Mouse (Mus musculus) limb, embryonic 13.5 days (tissue): ENCODE measurements around the gene Egln1. TPM values are rescaled to one million over a fixed set of nuclear protein-coding genes. Genes with fewer than 3 reads are reported as not detected.

Experiments used
- ATAC-seq: fragments of 200-750 bp; cut with Nextera tagmentation; 2 replicates; pipeline ENCODE4 v1.8.0; 2017; ENCODE audit warnings: low read depth, moderate number of reproducible peaks, moderate TSS enrichment; ENCODE audit not compliant: low FRiP score
- H3K27ac ChIP-seq: fragments of 300-500 bp; sonication (generic); 2 replicates; pipeline ENCODE4 v1.5.1; 2015; ENCODE audit warnings: inconsistent platforms, mild to moderate bottlenecking, moderate library complexity
- H3K27me3 ChIP-seq: fragments of 300-500 bp; sonication (generic); 2 replicates; pipeline ENCODE4 v1.6.1; 2015; ENCODE audit warnings: mild to moderate bottlenecking, inconsistent platforms
- H3K36me3 ChIP-seq: fragments of 300-500 bp; sonication (generic); 2 replicates; pipeline ENCODE4 v1.6.1; 2015; ENCODE audit warnings: inconsistent platforms, mild to moderate bottlenecking, moderate library complexity
- H3K4me1 ChIP-seq: fragments of 300-500 bp; sonication (generic); 2 replicates; pipeline ENCODE4 v1.6.1; 2015; ENCODE audit warnings: inconsistent platforms
- H3K4me2 ChIP-seq: fragments of 300-500 bp; sonication (generic); replicated peaks from 2 replicates; pipeline ENCODE4 v1.6.1; 2015; ENCODE audit warnings: inconsistent platforms, mild to moderate bottlenecking, moderate library complexity
- H3K4me3 ChIP-seq: fragments of 300-500 bp; sonication (generic); 2 replicates; pipeline ENCODE4 v1.5.1; 2015; ENCODE audit warnings: moderate library complexity, mild to moderate bottlenecking, inconsistent platforms
- H3K9ac ChIP-seq: fragments of 300-500 bp; sonication (generic); 2 replicates; pipeline ENCODE4 v1.6.1; 2015; ENCODE audit warnings: mild to moderate bottlenecking, inconsistent platforms
- H3K9me3 ChIP-seq: fragments of 300-500 bp; sonication (generic); 2 replicates; pipeline ENCODE4 v1.6.1; 2016; ENCODE audit warnings: inconsistent platforms
- WGBS: fragments of 180-500 bp; shearing (Covaris S2); methylation state at CpG from one replicate; pipeline ENCODE4 v1.1.7; 2015; 5-methylcytosine and 5-hydroxymethylcytosine counted together
- polyA plus RNA-seq: library from polyadenylated mRNA; unstranded; fragments of >200 nt; fragmentation: Nextera tagmentation; extraction: Ambion mirVana; gene quantifications from 2 replicates; pipeline ENCODE4 v1.2.1, GENCODE M21; 2015

Egln1 gene
- polyA plus RNA-seq, 1 experiment from 2014 or later = 11.9 TPM

DNA sequence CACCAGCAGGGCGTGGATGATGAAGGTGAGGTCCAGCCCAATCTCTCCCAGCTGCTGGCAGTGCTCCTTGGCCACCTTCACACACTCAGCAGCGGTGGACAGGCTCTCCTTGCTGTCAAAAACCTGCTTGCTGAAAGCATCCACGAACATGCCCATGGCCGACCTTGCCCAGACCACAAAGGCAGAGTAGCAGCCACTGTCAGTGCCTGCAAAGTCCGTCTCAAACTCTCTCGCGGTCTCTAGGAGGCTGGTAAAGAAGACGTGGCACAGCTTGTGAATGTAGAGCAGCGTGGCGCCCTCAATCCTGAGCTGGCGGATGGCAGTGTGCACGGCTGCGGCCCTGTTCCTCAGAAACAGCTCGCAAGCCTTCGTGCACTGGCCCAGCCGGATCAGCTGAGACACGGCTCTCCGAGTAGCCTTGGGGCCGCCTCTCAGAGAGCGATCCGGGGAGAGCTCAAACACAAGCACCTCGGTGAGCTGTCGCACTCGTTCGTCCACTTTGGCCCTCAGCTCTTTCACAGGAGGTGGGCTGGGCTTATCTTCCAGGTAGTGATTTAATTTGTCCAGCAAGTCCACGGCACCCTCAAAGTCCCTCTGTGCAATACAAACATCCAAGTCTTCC, 53.0 kb downstream of the Egln1 start:
- H3K27ac ChIP-seq = peak overlapping the region; percentile 69; the same call in 1 of the 2 replicates
- 85% methylated on average over 26 of the region's 26 CpGs for WGBS
- ATAC-seq = no peak
- peak overlapping the region; percentile 92 for H3K9ac ChIP-seq
- H3K4me1 ChIP-seq = peaks cover 25% of the 10 kb centered on the region
- peak overlapping the region; percentile 97 for H3K4me3 ChIP-seq
- no peaks in the 10 kb centered on the region for H3K9me3 ChIP-seq
- H3K36me3 ChIP-seq = peaks cover 50% of the 10 kb centered on the region
- H3K27me3 ChIP-seq = no peaks in the 10 kb centered on the region
- peak overlapping the region; percentile 98 for H3K4me2 ChIP-seq

DNA sequence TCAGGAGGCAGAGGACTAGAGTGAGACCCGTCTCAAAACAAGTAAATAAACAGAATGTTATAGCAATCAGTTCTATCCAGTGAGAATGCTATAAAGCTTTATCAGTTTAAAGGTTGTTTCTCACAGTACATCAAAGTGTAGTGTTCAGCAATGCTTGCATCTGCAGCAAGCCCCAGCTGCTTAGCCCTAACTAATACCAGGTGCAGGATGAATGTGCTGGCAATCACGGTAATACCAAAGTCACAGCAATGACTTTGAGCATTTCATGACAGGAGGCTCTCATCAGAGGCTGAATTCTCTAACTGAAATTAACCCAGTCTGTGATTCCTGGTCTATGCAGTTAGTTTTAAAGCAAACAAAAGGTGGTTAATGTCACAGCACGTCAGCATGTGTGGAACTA, 56.5 kb downstream of the Egln1 start:
- ATAC-seq = no peak
- 17% methylated on average over 3 of the region's 3 CpGs for WGBS
- Histone ChIP-seq H3K4me2 (no peak overlapping the region; the same call in 1 of the 2 replicates), H3K9me3 (peaks cover 2% of the 10 kb centered on the region; the same call in 1 of the 2 replicates), H3K27me3 (no peaks in the 10 kb centered on the region), H3K9ac (no peak overlapping the region), H3K4me1 (peaks cover 15% of the 10 kb centered on the region), H3K27ac (no peak overlapping the region), H3K4me3 (no peak overlapping the region), H3K36me3 (peaks cover 65% of the 10 kb centered on the region)

DNA sequence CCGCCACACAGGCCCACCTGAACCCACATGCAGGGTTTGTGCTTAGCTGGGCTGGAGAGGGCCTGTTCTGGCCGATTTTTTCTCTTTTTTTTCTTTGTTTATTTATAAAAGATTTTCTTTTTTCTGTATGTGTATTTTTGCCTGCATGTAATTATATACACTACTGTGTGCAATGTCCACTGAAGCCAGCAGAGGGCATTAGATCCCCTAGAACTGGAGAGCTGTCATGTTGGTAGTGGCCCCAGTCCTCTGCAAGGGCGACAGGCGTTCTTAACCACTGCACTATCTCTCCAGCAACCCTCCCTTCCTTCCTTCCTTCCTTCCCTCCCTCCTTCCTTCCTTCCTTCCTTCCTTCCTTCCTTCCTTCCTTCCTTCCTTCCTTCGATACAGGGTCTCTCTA, 60.7 kb downstream of the Egln1 start:
- peaks cover 4% of the 10 kb centered on the region for H3K4me1 ChIP-seq
- H3K4me2 ChIP-seq = no peak overlapping the region
- peaks cover 2% of the 10 kb centered on the region; the same call in 1 of the 2 replicates for H3K9me3 ChIP-seq
- ATAC-seq = no peak
- H3K27ac ChIP-seq = no peak overlapping the region
- no peak overlapping the region for H3K9ac ChIP-seq
- H3K36me3 ChIP-seq = peaks cover 84% of the 10 kb centered on the region
- no peak overlapping the region for H3K4me3 ChIP-seq
- 97% methylated on average over 5 of the region's 5 CpGs for WGBS
- no peaks in the 10 kb centered on the region for H3K27me3 ChIP-seq

DNA sequence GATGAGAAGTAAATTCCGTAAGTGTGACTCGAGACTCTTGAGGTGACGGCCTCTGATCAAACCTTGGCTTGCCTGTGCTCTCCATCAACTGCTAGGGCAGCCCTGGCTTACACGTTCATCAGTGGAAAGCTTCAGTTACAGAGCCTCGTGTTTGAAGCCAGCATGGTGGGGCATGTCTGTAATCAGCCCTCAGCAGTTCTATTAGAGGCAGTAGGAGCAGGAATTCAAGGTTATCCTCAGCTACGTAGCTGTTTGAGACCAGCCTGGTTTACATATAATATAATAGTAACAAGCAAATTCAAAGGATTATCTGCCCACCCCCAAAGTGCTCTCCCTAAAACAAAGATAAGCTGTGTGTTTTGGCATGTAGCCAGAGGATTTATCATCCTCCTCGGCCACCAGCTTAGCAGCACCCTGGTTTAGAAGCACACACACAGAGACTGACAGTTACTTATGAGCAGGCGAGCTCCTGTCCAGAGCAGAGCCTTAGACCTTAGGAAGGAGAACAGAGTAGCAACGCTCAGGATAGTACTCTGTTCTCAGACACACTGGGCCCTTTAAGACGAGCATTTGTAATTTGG, 70.1 kb downstream of the Egln1 start:
- no peaks in the 10 kb centered on the region for H3K27me3 ChIP-seq
- no peak overlapping the region for H3K4me3 ChIP-seq
- no peak overlapping the region for H3K9ac ChIP-seq
- no peak overlapping the region for H3K27ac ChIP-seq
- H3K4me2 ChIP-seq = no peak overlapping the region
- no peak for ATAC-seq
- H3K4me1 ChIP-seq = no peaks in the 10 kb centered on the region
- 90% methylated on average over 10 of the region's 10 CpGs for WGBS
- H3K36me3 ChIP-seq = peaks cover 95% of the 10 kb centered on the region
- H3K9me3 ChIP-seq = no peaks in the 10 kb centered on the region

DNA sequence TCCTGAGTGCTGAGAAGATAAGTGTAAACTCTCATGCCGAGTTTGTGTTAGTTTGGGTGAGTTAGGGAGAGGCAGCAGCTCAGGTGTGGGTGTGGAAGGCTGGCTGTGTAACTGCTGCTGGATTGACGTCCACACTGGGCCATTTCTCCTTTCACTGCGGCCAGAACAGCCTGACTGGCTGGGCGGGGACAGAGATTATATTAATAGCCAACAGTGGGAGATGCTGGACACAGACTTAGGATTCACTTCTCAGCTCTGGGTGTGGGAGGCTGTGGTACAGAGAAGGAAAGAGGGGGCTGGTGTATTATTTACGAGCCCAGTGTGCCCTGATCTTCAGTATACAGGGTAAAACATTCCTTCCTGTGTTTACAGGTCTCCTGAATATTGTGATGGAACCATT, 71.0 kb downstream of the Egln1 start:
- Histone ChIP-seq H3K4me1 (no peaks in the 10 kb centered on the region), H3K27me3 (no peaks in the 10 kb centered on the region), H3K4me3 (no peak overlapping the region), H3K9me3 (no peaks in the 10 kb centered on the region), H3K36me3 (peaks cover 95% of the 10 kb centered on the region), H3K27ac (no peak overlapping the region), H3K9ac (no peak overlapping the region), H3K4me2 (no peak overlapping the region)
- no peak for ATAC-seq
- 82% methylated on average over 5 of the region's 5 CpGs for WGBS

DNA sequence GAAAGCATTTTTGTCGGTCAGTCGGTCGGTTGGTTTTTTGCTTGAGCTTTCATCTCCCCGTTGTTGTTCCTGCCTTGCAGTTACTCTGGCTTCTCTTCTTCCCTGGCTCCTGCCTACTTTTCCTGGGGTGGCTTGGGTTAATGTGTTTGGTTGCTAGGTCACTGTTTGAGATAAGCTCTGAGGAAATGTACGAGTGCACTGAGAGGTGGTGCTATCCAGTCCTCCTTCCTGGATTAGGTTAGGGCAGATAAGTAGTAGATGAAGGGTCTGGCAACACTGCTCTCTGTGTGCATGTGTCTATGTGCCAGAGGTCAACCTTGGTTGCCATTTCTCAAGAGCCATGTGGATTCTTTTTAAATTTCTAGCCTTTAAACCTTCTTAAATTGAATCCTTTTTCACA, 76.4 kb downstream of the Egln1 start:
- ATAC-seq = no peak
- H3K4me1 ChIP-seq = no peaks in the 10 kb centered on the region
- H3K27ac ChIP-seq = no peak overlapping the region
- peaks cover 75% of the 10 kb centered on the region for H3K36me3 ChIP-seq
- no peak overlapping the region for H3K9ac ChIP-seq
- H3K27me3 ChIP-seq = no peaks in the 10 kb centered on the region
- H3K9me3 ChIP-seq = no peaks in the 10 kb centered on the region
- 88% methylated on average over 5 of the region's 5 CpGs for WGBS
- no peak overlapping the region for H3K4me3 ChIP-seq
- no peak overlapping the region for H3K4me2 ChIP-seq

DNA sequence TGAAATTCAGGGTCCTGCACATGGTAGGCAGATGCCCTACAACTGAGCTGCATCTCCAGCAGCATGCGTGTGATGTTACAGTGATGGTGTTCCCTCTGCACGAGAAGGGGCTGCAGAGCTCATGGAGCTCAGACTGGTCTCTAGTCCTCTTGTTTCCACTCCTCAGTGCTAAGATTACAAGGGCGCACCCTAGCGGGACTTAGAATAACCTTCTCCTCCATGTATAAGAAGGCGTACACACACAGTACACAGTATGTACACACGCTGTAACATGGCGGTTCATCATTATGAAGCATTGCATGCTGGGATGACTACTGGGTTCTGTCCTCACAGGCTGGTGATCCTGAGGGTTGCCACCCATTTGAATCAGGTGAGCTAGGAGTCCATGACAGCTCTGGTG, 77.0 kb downstream of the Egln1 start:
- peaks cover 69% of the 10 kb centered on the region for H3K36me3 ChIP-seq
- WGBS = 92% methylated on average over 7 of the region's 7 CpGs

GRCm38 (mm10) chr8:124871474-124871873, 77.7 kb downstream of the Egln1 start:
- ATAC-seq = no peak
- Histone ChIP-seq H3K36me3 (peaks cover 67% of the 10 kb centered on the region), H3K4me2 (no peak overlapping the region), H3K27me3 (no peaks in the 10 kb centered on the region), H3K27ac (no peak overlapping the region), H3K9ac (no peak overlapping the region), H3K4me3 (no peak overlapping the region), H3K9me3 (no peaks in the 10 kb centered on the region), H3K4me1 (no peaks in the 10 kb centered on the region)
- WGBS = 93% methylated on average over 7 of the region's 7 CpGs

More for the DNA sequence above, 77.0 kb downstream of the Egln1 start:
- no peaks in the 10 kb centered on the region for H3K9me3 ChIP-seq
- H3K27me3 ChIP-seq = no peaks in the 10 kb centered on the region
- no peak overlapping the region for H3K4me2 ChIP-seq
- no peak overlapping the region for H3K4me3 ChIP-seq
- no peak for ATAC-seq
- no peak overlapping the region for H3K27ac ChIP-seq
- no peak overlapping the region for H3K9ac ChIP-seq
- H3K4me1 ChIP-seq = no peaks in the 10 kb centered on the region

- H3K4me3 ChIP-seq = no peak overlapping the region
- no peak overlapping the region for H3K4me2 ChIP-seq
- H3K36me3 ChIP-seq = peaks cover 56% of the 10 kb centered on the region
- WGBS = 72% methylated on average over 6 of the region's 6 CpGs
- no peak overlapping the region for H3K9ac ChIP-seq
- peaks cover 4% of the 10 kb centered on the region; the same call in 1 of the 2 replicates for H3K4me1 ChIP-seq
- ATAC-seq = no peak
- no peak overlapping the region for H3K27ac ChIP-seq
- H3K9me3 ChIP-seq = no peaks in the 10 kb centered on the region
- no peaks in the 10 kb centered on the region for H3K27me3 ChIP-seq
Measured at GRCm38 (mm10) chr8:124869708-124870107, 79.4 kb downstream of the Egln1 start.

- WGBS = 58% methylated on average over 2 of the region's 2 CpGs
- no peaks in the 10 kb centered on the region for H3K9me3 ChIP-seq
- H3K4me2 ChIP-seq = no peak overlapping the region
- H3K36me3 ChIP-seq = peaks cover 30% of the 10 kb centered on the region
- H3K4me3 ChIP-seq = no peak overlapping the region
- H3K9ac ChIP-seq = no peak overlapping the region
- ATAC-seq = no peak
- H3K4me1 ChIP-seq = peaks cover 11% of the 10 kb centered on the region
- no peaks in the 10 kb centered on the region for H3K27me3 ChIP-seq
- H3K27ac ChIP-seq = no peak overlapping the region
Measured at GRCm38 (mm10) chr8:124867126-124867525, 82.0 kb downstream of the Egln1 start.

GRCm38 (mm10) chr8:124866669-124867068, 82.5 kb downstream of the Egln1 start:
- Histone ChIP-seq H3K9ac (no peak overlapping the region), H3K9me3 (no peaks in the 10 kb centered on the region), H3K4me1 (peaks cover 14% of the 10 kb centered on the region), H3K27me3 (no peaks in the 10 kb centered on the region), H3K27ac (no peak overlapping the region), H3K36me3 (peaks cover 26% of the 10 kb centered on the region), H3K4me3 (no peak overlapping the region), H3K4me2 (no peak overlapping the region)
- 67% methylated on average over 3 of the region's 3 CpGs for WGBS
- no peak for ATAC-seq

DNA sequence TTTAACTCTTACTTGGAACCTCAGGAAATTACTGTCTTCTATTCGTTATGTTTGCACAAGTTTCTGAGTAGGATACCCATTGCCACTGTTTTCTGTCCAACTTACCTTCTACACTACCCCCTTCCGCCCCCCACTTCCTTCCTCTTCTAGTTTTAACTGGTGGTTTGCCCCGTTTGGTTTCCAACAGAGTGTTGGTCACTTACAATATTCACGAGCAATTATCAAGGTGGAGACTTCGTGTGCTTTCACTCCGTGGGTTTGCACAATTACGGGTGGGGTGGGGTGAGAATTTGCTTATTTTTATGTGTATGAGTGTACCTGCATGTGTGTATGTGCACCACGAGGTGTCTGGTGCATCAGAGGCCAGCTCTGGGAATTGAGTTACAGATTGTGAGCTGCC, 85.4 kb downstream of the Egln1 start:
- H3K4me3 ChIP-seq = peak overlapping the region; percentile 92
- no peak overlapping the region; the same call in 1 of the 2 replicates for H3K27ac ChIP-seq
- H3K36me3 ChIP-seq = peaks cover 33% of the 10 kb centered on the region
- 14% methylated on average over 8 of the region's 8 CpGs for WGBS
- H3K9me3 ChIP-seq = no peaks in the 10 kb centered on the region
- peaks cover 16% of the 10 kb centered on the region for H3K4me1 ChIP-seq
- H3K4me2 ChIP-seq = peak overlapping the region; percentile 81
- no peaks in the 10 kb centered on the region for H3K27me3 ChIP-seq
- no peak for ATAC-seq
- H3K9ac ChIP-seq = peak overlapping the region; percentile 97
